Mouse (Mus musculus) adipose tissue, adult 10 weeks (tissue): ENCODE results near the gene Dgat2l6. TPM values are rescaled to one million over a fixed set of nuclear protein-coding genes. Genes with fewer than 3 reads are reported as not detected.

ENCODE experiments used
- polyA plus RNA-seq: library from polyadenylated mRNA; stranded (reverse); fragments of 350-450 nt; fragmentation: Illumina TruSeq; extraction: RNeasy Lipid Tissue Mini Kit (QIAGEN cat#74804); gene quantifications from one replicate; pipeline ENCODE4 v1.2.3, GENCODE M21; 2014; ENCODE audit warnings: low read depth, low replicate concordance

The Dgat2l6 gene
- not detected for polyA plus RNA-seq

GRCm38 (mm10) chrX:100524471-100524870 lies at the start of gene Dgat2l6:
Dgat2l6 (plus strand) TSS chrX:100524838.

GRCm38 (mm10) chrX:100494068-100494978 lies 30.3 kb upstream of the Dgat2l6 start, which contains the start of gene Igbp1:
Igbp1 (plus strand) TSS chrX:100494291.

GRCm38 (mm10) chrX:100571951-100572350 lies 47.3 kb downstream of the Dgat2l6 start, which contains the start of gene Awat1:
Awat1 (plus strand) TSS chrX:100572251.

GRCm38 (mm10) chrX:100594791-100595190 lies 70.2 kb downstream of the Dgat2l6 start, which contains the start of gene P2ry4:
P2ry4 (minus strand) TSS chrX:100594869.

Other genes starting within 250 kb of the Dgat2l6 start
- gene Otud6a, start 95.8 kb upstream of the Dgat2l6 start, polyA plus RNA-seq: not detected
- gene Awat2, start 82.1 kb upstream of the Dgat2l6 start, polyA plus RNA-seq: 0.87 TPM
- gene Igbp1, start 30.5 kb upstream of the Dgat2l6 start, polyA plus RNA-seq: 70.8 TPM
- gene Awat1, start 47.4 kb downstream of the Dgat2l6 start, polyA plus RNA-seq: not detected
- not detected for gene P2ry4, start 70.0 kb downstream of the Dgat2l6 start, polyA plus RNA-seq
- gene Arr3, start 80.7 kb downstream of the Dgat2l6 start, polyA plus RNA-seq: not detected
- gene Kif4, start 100.9 kb downstream of the Dgat2l6 start, polyA plus RNA-seq: 0.48 TPM
- gene Pdzd11, start 101.7 kb downstream of the Dgat2l6 start, polyA plus RNA-seq: 43.4 TPM
- 1.3 TPM for gene Gdpd2, start 205.0 kb downstream of the Dgat2l6 start, polyA plus RNA-seq
- gene Dlg3, start 242.9 kb downstream of the Dgat2l6 start, polyA plus RNA-seq: 12.8 TPM